Mouse (Mus musculus) hematopoietic stem cell, adult 5-6 weeks (primary cell): Measurements from ENCODE around the gene Mctp1. TPM values are rescaled to one million over a fixed set of nuclear protein-coding genes. Genes with fewer than 3 reads are reported as not detected.
A peak's percentile ranks its signal among the peaks of the same experiment; 100 is the strongest.
"Not testable (repeated sequence)": the region's sequence is repeated elsewhere in the genome, so short reads cannot be mapped to it uniquely, and the experiment has no call there.

Source experiments
- ATAC-seq, 2 experiments: fragments of 125-278 bp in 1 of 2; replicated peaks in 1 of 2; 2 replicates each; pipeline ENCODE4 v1.8.0; 2016 to 2017; ENCODE audit warnings: inconsistent platforms in 2 of 2, mild to moderate bottlenecking in 2 of 2, moderate number of reproducible peaks in 2 of 2, low read depth in 1 of 2, moderate TSS enrichment in 1 of 2; ENCODE audit not compliant: low FRiP score in 2 of 2, poor library complexity in 2 of 2, severe bottlenecking in 2 of 2, insufficient read depth in 1 of 2, low TSS enrichment in 1 of 2
- total RNA-seq: library from RNA; stranded (forward); fragments of 172-1452, 232-1000 nt; gene quantifications from 2 replicates; pipeline ENCODE4 v1.2.3, GENCODE M21; 2017

The Mctp1 gene
- total RNA-seq: 77.9 and 92.5 TPM in 2 replicates

DNA sequence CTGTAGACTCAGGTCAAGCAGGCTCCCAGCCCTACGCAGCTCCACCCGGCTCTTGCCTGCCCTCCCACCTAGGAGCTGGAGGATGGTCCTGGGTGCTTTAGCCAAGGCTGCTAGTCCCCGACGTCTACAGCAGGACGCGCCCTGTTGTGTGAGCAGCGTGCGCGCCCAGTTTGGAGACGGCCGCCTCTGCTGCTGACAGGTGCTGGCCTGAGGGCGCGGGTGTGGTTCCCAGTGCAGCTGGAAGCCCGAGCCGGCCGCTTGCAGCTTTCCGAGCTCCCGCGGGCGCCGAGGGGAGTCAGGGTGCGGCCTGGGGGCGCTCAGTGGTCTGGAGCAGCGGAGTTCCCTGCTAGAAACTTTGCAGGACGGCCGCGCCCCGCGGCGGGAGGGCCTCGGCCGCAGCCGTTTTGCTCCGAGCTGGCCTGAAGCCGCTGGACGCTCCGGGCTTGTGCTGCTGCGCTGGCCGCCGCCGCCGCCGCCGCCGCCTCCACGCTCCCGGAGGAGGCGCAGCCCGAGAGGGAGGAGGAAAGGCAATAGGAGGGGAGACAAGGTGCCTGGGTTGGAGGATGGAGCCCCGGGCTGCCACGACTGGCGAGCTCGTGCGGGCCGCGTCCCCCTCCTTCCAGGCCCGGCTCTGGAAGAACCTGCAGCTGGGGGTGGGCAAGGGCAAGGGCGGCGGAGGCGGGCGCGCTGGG, at the start of gene Mctp1:
Gene Mctp1, plus strand, starts transcription at position 564 of the 692 bp plus-strand sequence.
- peak; percentile 59 to 69 for ATAC-seq

DNA sequence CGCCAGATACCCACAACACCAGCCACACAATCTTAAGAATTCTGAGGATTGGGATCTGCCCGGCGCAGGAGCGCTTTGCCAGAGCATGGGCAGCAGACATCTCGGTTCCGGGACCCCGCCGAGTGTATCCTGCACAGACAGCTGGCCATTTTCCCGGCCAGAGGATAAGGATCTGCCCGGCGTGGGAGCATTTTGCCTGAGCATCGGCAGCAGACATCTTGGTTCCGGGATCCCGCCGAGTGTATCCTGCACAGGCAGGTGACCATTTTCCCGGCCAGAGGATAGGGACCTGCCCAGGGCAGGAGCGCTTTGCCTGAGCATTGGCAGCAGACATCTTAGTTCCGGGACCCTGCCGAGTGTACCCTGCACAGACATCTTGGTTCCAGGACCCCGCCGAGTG, 38.4 kb upstream of the Mctp1 start:
- ATAC-seq: not testable (repeated sequence)

GRCm38 (mm10) chr13:76358720-76359119, 25.6 kb upstream of the Mctp1 start:
- ATAC-seq: no peak

DNA sequence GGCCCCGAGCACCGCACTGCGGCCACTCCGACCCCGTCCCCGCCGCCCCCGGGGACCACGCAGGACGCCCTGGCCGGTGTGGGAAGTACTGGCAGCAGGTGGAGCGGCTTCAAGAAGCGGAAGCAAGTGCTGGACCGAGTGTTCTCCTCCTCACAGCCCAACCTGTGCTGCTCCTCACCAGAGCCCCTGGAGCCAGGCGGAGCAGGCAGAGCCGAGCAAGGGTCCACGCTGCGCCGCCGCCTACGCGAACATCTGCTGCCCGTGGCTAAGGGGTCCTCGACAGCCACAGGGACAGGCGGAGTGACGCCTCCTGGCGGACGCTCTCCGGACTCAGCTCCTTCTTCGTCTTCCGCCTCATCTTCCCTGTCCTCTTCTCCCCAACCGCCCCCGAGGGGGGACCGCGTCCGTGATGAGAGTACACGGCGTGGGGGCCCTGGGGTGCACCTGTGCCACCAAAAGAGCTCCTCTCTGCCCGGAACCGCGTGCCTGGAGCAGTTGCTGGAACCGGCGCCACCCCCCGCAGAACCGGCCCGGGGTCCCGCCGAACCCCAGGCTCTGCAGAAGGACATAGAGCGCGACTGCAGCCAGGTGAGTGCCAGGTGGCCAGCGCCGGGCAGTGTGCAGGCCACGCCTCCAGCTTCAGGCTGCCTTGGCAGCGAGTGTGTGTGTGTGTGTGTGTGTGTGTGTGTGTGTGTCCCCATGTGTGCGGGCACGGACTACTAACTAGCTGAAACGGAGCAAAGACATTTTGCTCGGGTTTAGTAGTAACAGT, 515 bp downstream of the Mctp1 start:
- ATAC-seq: peak; percentile 38 to 62

- no peak for ATAC-seq
These were observed 4.3 kb downstream of the Mctp1 start for GRCm38 (mm10) chr13:76388615-76389014.

DNA sequence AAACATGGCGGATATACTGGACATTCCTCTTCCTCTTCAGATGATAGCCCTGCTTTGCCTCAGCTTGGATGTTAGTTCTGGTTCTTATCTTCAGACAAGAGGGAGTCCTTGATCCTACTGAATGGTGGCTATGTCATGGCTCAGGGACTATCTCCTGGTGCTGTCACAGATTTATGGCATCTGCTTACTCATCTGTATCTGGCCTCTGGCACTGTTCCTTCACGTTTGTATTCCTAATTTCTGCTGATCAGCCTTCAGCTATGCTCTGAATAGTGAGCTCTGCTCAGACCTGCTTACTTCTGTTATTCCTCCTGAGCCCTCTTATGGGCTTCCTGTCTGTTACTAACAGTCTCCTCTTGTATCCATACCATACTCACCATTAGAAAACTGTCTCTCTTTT, 7.6 kb downstream of the Mctp1 start:
- ATAC-seq: no peak

DNA sequence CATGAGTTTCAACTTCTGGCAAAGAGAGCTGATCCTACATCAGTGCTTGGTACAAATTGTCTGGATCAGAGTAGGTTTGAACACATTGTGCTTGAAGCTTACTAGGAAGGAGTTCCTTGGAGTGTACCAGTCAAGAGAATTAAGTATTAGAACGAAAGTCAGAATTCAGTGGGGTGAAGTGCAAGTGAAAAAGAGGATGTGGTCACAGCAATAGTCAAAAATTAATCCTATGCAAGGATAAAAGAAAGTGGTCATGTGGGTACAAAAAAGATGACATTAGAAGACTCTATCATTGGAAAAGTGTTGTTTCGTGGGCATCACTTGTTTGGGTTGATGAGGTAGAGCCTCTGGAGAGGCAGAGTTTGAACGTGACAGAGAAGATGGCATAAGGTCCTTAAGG, 8.8 kb downstream of the Mctp1 start:
- ATAC-seq: peak; percentile 51 to 54

DNA sequence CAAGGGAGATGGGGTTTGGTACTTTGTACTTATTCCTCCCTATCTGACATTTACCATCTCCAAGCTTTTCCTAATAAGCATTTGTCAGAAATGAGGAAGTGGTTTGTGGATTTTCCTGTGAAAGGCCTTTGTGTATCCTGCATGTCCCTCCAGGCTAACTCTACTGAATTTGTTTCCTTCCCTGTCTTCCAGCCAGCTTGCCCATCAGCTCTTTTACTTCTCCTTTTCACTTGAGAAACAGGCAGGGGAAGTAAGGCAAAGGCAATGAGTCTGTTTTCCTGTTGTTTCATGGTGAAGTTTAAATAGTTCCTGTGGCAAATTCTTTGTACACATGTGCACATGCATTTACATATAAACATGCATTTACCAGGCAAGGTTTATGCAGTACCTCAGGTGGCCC, 11.6 kb downstream of the Mctp1 start:
- ATAC-seq: peak; percentile 85 to 91

DNA sequence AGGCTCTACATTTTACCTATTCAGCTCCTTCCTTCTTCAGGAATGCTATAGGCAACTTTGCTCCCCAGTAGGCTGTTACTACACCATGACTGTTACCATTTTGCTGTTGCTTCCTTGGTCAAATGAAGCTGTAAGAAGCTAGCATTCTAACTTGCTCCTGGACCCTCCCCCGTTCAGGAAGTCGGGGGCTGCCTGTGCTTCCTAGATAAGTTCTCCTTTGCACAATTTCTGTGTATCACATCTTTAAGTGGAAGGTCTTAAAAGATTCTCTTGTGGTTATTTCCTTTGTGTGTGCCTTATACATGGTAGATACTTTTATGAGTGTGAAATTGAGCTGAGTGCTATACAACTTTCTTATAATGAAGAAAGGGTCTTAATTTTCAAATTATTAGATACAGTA, 25.0 kb downstream of the Mctp1 start:
- ATAC-seq: peak; percentile 57 to 62

- ATAC-seq: peak; percentile 44 to 63; a peak in 2 of 4 replicates
These were observed 26.3 kb downstream of the Mctp1 start for GRCm38 (mm10) chr13:76410665-76411064.

DNA sequence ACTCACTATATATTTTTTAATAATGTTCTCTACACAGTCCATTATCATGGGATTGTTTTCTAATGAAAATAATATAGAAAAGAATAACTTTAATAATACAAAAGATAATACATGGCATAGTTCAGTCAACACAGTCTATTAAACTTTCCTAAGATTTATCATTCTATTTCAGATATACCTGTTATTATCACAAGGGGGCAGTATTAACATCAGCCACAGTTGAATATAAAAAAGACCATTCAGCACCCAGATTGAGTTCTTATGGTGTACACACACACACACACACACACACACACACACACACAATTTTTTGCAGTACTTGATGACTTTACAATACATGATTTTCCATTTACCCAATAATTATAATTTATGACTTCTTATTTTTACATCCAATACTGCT, 31.0 kb downstream of the Mctp1 start:
- no peak for ATAC-seq

GRCm38 (mm10) chr13:76420111-76420510, 35.8 kb downstream of the Mctp1 start:
- ATAC-seq: no peak; a peak in 1 of 4 replicates

DNA sequence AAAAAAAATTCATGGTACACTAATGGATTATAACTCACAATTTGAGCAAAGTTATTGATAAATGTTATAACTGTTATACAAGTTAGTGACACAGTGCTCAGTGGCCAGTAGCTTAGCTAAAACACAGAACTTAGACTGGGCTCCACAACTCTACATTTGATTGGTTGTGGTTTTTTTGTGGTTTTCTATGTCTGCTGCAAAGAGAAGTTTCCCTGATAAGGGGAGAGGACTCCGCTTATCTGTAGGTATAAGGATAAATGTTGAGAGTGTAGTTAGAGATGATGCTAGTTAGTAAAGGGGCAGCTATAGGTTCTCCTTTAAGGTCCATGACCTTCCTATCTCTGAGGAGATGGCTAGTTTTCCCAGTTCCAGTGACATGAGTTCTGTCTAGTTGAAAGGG, 36.7 kb downstream of the Mctp1 start:
- ATAC-seq: peak; percentile 68 to 78

DNA sequence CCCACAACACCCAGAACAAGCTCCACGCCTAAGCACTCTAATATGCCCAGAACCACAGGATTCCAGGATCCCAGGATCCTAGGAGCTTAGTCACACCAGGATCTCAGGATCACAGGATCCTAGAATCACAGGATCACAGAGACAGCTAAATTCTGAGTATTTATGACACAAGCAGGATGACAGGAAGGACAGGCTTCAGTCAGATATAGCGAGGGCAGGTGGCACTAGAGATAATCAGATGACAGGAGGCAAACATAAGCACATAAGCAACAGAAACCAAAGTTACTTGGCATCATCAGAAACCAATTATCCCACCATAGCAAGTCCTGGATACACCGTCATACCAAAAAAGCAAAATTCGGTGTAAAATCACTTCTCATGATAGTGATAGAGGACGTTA, 37.8 kb downstream of the Mctp1 start:
- ATAC-seq: no peak

DNA sequence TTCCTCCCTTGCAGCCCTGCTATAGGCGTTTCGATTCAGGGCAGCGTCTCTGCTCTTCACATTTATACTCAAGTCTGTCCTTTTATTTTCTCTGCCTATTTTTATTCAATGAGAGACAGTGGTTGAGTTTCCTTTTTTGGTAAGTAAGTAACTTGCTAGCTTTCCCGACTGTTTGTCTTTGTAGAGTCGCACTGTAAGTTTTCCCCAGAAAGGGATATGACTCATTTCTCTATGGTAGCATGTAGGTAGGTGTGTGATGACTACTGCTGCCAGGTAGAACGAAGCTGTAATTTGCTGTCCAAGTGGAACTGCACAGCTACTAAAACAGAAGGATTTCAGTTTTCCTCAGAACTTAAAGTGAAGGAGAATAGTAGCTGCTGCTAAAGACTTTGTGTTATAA, 45.1 kb downstream of the Mctp1 start:
- ATAC-seq: no peak

DNA sequence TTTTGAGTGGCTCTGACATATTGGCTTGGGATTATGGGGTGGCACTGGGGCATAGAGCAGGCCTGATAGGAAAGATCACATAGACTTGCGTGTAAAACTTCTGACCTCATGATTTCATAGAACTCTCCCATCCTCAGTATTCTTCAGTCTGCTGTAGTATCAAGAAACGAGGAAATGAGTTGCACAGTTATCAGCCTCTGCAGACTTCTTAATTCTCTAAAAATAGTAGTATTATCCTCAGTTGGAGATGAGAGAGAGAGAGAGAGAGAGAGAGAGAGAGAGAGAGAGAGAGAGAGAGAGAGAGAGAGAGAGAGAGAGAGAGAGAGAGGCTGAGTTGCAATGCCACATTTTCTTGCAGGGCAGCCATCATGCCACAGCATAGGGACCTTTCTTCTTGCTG, 45.6 kb downstream of the Mctp1 start:
- no peak for ATAC-seq

DNA sequence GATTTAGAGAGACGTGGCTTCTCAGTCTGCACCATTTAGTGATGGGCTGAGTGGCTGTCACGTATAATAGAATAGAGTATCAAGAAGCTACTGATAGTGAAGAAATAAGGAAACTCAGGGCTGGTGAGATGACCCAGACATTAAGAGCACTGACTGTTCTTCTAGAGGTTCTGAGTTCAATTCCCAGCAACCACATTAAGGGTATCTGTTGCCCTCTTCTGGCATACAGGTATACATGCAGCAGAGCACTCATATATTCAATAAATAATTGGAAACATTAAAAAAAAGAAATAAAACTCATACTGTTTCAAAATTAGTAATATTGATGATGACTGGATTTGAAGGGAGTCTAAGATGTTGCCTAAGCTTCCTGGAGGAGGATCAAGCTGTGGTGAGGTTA, 47.6 kb downstream of the Mctp1 start:
- ATAC-seq: no peak

DNA sequence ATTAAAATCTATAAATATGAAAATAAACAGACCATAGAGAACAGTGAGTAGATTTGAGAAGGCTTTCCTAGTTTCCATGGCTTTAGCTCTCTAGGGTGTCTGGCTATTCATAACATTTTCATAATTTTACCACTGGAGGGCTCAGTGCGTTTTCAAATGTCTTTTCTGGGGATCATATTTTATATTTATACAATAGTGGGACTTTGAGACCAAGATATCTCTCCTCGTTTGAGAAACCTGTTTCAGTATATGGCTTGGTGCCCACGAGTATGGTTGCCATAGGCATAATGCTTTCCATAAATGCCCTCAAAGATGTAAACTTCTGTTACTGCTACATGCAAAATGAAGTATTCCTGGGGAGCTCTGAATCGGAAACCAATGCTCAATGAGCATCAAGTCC, 49.1 kb downstream of the Mctp1 start:
- no peak for ATAC-seq

- ATAC-seq: no peak
These were observed 52.1 kb downstream of the Mctp1 start for GRCm38 (mm10) chr13:76436426-76436825.
